Mouse (Mus musculus): Measurements from ENCODE around the gene Fastkd1.

- no peak for TF ChIP-seq CTCF (conservative IDR thresholded peaks at IDR 0.05; ENCODE audit: low read length)
- TF ChIP-seq NANOG (IDR thresholded peaks at IDR 0.05; ENCODE audit: borderline replicate concordance, low read length), result no peak
These were observed 66.4 kb downstream of the Fastkd1 start, which contains the start of gene Bbs5 for GRCm38 (mm10) chr2:69646726-69647490.

All from E14TG2a.4 (cell line).